Mouse (Mus musculus) liver, embryonic 13.5 days (tissue): ENCODE measurements around the gene Trim44. TPM values are rescaled to one million over a fixed set of nuclear protein-coding genes. Genes with fewer than 3 reads are reported as not detected.

Source experiments
- ATAC-seq: fragments of 200-750 bp; cut with Nextera tagmentation; 2 replicates; pipeline ENCODE4 v1.8.0; 2017; ENCODE audit warnings: low read depth, mild to moderate bottlenecking, moderate number of reproducible peaks, moderate library complexity
- DNase-seq: peaks from one replicate; pipeline ENCODE4 v3.0.0; 2022
- H3K27ac ChIP-seq: fragments of 300-500 bp; sonication (generic); 2 replicates; pipeline ENCODE4 v1.5.1; 2015; ENCODE audit warnings: moderate library complexity, mild to moderate bottlenecking, inconsistent platforms
- H3K27me3 ChIP-seq: fragments of 300-500 bp; sonication (generic); 2 replicates; pipeline ENCODE4 v1.6.1; 2015; ENCODE audit warnings: mild to moderate bottlenecking, inconsistent platforms
- H3K36me3 ChIP-seq: fragments of 300-500 bp; sonication (generic); 2 replicates; pipeline ENCODE4 v1.6.1; 2015; ENCODE audit warnings: mild to moderate bottlenecking, inconsistent platforms
- H3K4me1 ChIP-seq: fragments of 300-500 bp; sonication (generic); replicated peaks from 2 replicates; pipeline ENCODE4 v1.6.1; 2015; ENCODE audit warnings: inconsistent platforms
- H3K4me2 ChIP-seq: fragments of 300-500 bp; sonication (generic); 2 replicates; pipeline ENCODE4 v1.6.1; 2015; ENCODE audit warnings: inconsistent platforms, mild to moderate bottlenecking, moderate library complexity
- H3K4me3 ChIP-seq: fragments of 300-500 bp; sonication (generic); replicated peaks from 2 replicates; pipeline ENCODE4 v1.5.1; 2015; ENCODE audit warnings: mild to moderate bottlenecking, inconsistent platforms
- H3K9ac ChIP-seq: fragments of 300-500 bp; sonication (generic); 2 replicates; pipeline ENCODE4 v1.6.1; 2015; ENCODE audit warnings: mild to moderate bottlenecking, inconsistent platforms
- H3K9me3 ChIP-seq: fragments of 300-500 bp; sonication (generic); replicated peaks from 2 replicates; pipeline ENCODE4 v1.6.1; 2016; ENCODE audit warnings: inconsistent platforms
- WGBS: fragments of 180-500 bp; shearing (Covaris S2); methylation state at CpG from one replicate; pipeline ENCODE4 v1.1.7; 2015; ENCODE audit not compliant: insufficient replicate concordance; 5-methylcytosine and 5-hydroxymethylcytosine counted together
- polyA plus RNA-seq: library from polyadenylated mRNA; unstranded; fragments of >200 nt; fragmentation: Nextera tagmentation; extraction: Ambion mirVana; gene quantifications from 2 replicates; pipeline ENCODE4 v1.2.1, GENCODE M21; 2015

Trim44 gene
- polyA plus RNA-seq, 1 experiment from 2014 or later = 5.9 TPM

DNA sequence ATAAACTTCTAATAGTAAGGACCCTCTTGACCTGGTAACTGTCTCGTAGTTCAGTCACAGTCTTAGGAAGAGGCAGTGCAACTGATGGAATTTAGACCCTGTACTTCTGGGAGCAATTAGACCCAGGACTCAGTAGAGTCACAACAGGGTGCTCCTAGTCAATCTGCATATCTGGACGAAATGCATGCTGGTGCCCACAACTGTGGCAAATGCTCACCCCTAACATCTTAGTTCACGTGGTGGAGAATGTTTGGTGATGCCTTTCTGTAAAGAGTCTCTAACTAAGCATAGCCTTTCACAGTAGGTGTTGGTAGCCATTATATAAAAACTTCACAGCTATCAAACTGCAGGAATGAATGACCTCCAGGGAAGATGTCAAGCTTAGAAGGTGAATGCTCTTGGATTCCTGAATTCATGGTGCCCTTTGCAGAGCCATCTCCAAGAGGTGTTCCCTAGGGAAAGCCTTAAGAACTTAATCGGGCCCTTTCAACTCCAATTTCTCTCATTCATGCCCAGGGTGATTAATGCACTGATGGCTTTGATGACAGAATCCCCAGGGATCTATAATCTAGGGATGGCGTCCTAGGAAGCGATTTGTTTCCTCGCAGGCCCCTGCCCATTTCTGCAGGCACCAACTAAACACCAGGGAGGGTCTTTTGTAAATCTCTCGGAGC lies 29.9 kb upstream of the Trim44 start:
- DNase-seq (no peak), ATAC-seq (no peak)
- Histone ChIP-seq H3K27me3 (no peaks in the 10 kb centered on the region), H3K4me2 (no peak overlapping the region), H3K4me1 (no peaks in the 10 kb centered on the region), H3K9me3 (no peaks in the 10 kb centered on the region), H3K36me3 (no peaks in the 10 kb centered on the region), H3K27ac (no peak overlapping the region), H3K4me3 (no peak overlapping the region), H3K9ac (no peak overlapping the region)
- 46% methylated on average over 8 of the region's 8 CpGs for WGBS

DNA sequence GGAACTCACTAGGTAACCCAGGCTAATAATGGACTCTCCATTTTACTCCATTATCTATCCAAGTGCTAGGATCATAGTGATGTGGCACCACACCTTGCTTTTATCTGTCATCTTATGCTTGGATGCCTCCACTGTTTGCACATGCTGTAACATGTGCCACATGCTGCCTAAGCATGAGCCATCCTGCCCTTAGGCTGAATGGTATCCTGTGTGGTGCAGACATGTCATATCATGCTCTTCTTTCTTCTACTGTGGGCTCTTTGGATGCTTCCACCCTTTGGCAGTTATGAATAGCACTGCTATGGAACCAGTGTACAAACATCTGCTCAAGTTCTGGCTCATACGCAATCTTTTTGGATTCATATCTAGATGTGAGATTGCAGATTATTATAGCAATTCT lies 26.3 kb upstream of the Trim44 start:
- Histone ChIP-seq H3K4me2 (no peak overlapping the region), H3K36me3 (no peaks in the 10 kb centered on the region), H3K4me1 (no peaks in the 10 kb centered on the region), H3K4me3 (no peak overlapping the region), H3K9ac (no peak overlapping the region), H3K27me3 (no peaks in the 10 kb centered on the region), H3K27ac (no peak overlapping the region), H3K9me3 (no peaks in the 10 kb centered on the region)
- DNase-seq (no peak), ATAC-seq (no peak)
- whole genome bisulfite sequencing = 77% methylated on average over 1 of the region's 1 CpGs

- Histone ChIP-seq H3K4me3 (no peak overlapping the region), H3K4me1 (no peaks in the 10 kb centered on the region), H3K9me3 (no peaks in the 10 kb centered on the region), H3K27me3 (no peaks in the 10 kb centered on the region), H3K4me2 (no peak overlapping the region), H3K27ac (no peak overlapping the region), H3K9ac (no peak overlapping the region), H3K36me3 (no peaks in the 10 kb centered on the region)
- DNase-seq (no peak), ATAC-seq (no peak)
- 37% methylated on average over 4 of the region's 4 CpGs for WGBS
Measured at GRCm38 (mm10) chr2:102431084-102431483, 23.5 kb upstream of the Trim44 start.

GRCm38 (mm10) chr2:102427974-102428373 lies 20.3 kb upstream of the Trim44 start:
- DNase-seq (no peak), ATAC-seq (no peak)
- no peak overlapping the region for H3K4me2 ChIP-seq
- no peaks in the 10 kb centered on the region for H3K36me3 ChIP-seq
- 0 out of 2 replicates have a peak, but pooled peaks cover 5% of the 10 kb centered on the region for H3K27me3 ChIP-seq
- no peak overlapping the region for H3K27ac ChIP-seq
- H3K9ac ChIP-seq = no peak overlapping the region
- H3K4me1 ChIP-seq = no peaks in the 10 kb centered on the region
- no peak overlapping the region for H3K4me3 ChIP-seq
- no peaks in the 10 kb centered on the region for H3K9me3 ChIP-seq

DNA sequence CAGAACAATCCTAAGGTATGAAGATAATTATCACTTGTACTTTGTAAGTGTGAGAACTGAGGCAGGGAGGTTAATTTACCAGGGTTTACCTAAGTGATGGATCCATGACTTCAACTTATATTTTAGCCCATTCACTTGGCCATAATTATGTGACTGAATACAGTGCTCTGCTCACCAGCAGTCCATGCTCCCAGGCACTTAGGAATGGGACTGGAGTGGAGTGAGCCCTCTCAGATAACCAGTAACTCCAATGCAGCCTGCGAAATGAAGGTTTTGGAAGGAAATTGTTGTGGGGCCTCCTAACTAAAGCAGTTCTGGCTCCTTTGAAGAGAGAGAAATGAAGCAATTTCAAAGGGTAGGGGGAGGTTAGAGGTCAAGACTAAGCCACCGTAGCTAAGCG lies 18.8 kb upstream of the Trim44 start:
- Histone ChIP-seq H3K36me3 (no peaks in the 10 kb centered on the region), H3K4me2 (no peak overlapping the region), H3K4me3 (no peak overlapping the region), H3K9ac (no peak overlapping the region), H3K9me3 (no peaks in the 10 kb centered on the region), H3K27me3 (0 out of 2 replicates have a peak, but pooled peaks cover 5% of the 10 kb centered on the region), H3K4me1 (no peaks in the 10 kb centered on the region), H3K27ac (no peak overlapping the region)
- ATAC-seq = no peak
- 61% methylated on average over 3 of the region's 3 CpGs for WGBS
- no peak for DNase-seq

GRCm38 (mm10) chr2:102416149-102416743 lies 8.6 kb upstream of the Trim44 start:
- H3K4me1 ChIP-seq = 0 out of 2 replicates have a peak, but pooled peaks cover 4% of the 10 kb centered on the region
- WGBS = 77% methylated on average over 14 of the region's 14 CpGs
- H3K9me3 ChIP-seq = no peaks in the 10 kb centered on the region
- H3K4me2 ChIP-seq = no peak overlapping the region
- ATAC-seq (no peak), DNase-seq (no peak)
- no peak overlapping the region for H3K4me3 ChIP-seq
- no peak overlapping the region for H3K9ac ChIP-seq
- H3K27ac ChIP-seq = no peak overlapping the region
- no peaks in the 10 kb centered on the region for H3K36me3 ChIP-seq
- no peaks in the 10 kb centered on the region for H3K27me3 ChIP-seq

DNA sequence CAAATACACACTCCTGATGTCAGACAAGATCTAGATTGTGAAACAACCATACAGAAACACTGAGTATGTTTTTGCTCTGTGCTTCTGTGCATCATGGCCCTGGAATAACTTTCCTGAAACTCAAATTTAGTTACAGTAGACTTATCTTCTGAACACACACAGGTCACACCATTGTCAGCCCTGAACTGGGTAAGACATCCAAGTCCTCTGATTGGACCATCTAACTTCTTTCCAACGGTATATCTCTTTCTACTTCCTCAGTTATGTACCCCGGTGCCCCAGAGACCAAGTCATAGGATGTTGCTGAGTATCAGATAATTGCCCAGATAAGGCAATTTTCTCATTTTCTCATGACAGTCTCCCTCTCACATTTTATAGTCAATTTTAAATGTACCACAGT lies 5.1 kb upstream of the Trim44 start:
- 17% methylated on average over 2 of the region's 2 CpGs for WGBS
- H3K27ac ChIP-seq = no peak overlapping the region
- no peak overlapping the region for H3K4me3 ChIP-seq
- no peaks in the 10 kb centered on the region for H3K9me3 ChIP-seq
- H3K4me1 ChIP-seq = 0 out of 2 replicates have a peak, but pooled peaks cover 7% of the 10 kb centered on the region
- no peaks in the 10 kb centered on the region for H3K27me3 ChIP-seq
- no peak overlapping the region for H3K4me2 ChIP-seq
- no peaks in the 10 kb centered on the region for H3K36me3 ChIP-seq
- DNase-seq = no peak
- no peak overlapping the region for H3K9ac ChIP-seq
- ATAC-seq = no peak

GRCm38 (mm10) chr2:102410615-102411014 lies 3.0 kb upstream of the Trim44 start:
- H3K36me3 ChIP-seq = no peaks in the 10 kb centered on the region
- 61% methylated on average over 4 of the region's 4 CpGs for WGBS
- no peak overlapping the region for H3K4me3 ChIP-seq
- DNase-seq = no peak
- 0 out of 2 replicates have a peak, but pooled peaks cover 7% of the 10 kb centered on the region for H3K4me1 ChIP-seq
- H3K27ac ChIP-seq = no peak overlapping the region
- no peaks in the 10 kb centered on the region for H3K9me3 ChIP-seq
- no peak overlapping the region for H3K9ac ChIP-seq
- no peak overlapping the region for H3K4me2 ChIP-seq
- H3K27me3 ChIP-seq = no peaks in the 10 kb centered on the region
- no peak for ATAC-seq

GRCm38 (mm10) chr2:102409741-102410140 lies 2.1 kb upstream of the Trim44 start:
- H3K36me3 ChIP-seq = no peaks in the 10 kb centered on the region
- DNase-seq = no peak
- no peak for ATAC-seq
- H3K27ac ChIP-seq = no peak overlapping the region
- H3K9me3 ChIP-seq = no peaks in the 10 kb centered on the region
- no peak overlapping the region for H3K4me3 ChIP-seq
- H3K4me2 ChIP-seq = no peak overlapping the region
- WGBS = 74% methylated on average over 3 of the region's 3 CpGs
- H3K4me1 ChIP-seq = 0 out of 2 replicates have a peak, but pooled peaks cover 7% of the 10 kb centered on the region
- H3K27me3 ChIP-seq = no peaks in the 10 kb centered on the region
- no peak overlapping the region for H3K9ac ChIP-seq

GRCm38 (mm10) chr2:102406324-102407304 lies 1.0 kb downstream of the Trim44 start:
- Histone ChIP-seq H3K9me3 (no peaks in the 10 kb centered on the region), H3K4me3 (no peak overlapping the region), H3K9ac (no peak overlapping the region), H3K36me3 (no peaks in the 10 kb centered on the region), H3K27me3 (no peaks in the 10 kb centered on the region), H3K4me2 (no peak overlapping the region), H3K27ac (no peak overlapping the region), H3K4me1 (0 out of 2 replicates have a peak, but pooled peaks cover 3% of the 10 kb centered on the region)
- DNase-seq (no peak), ATAC-seq (no peak)
- 60% methylated on average over 4 of the region's 4 CpGs for whole genome bisulfite sequencing

DNA sequence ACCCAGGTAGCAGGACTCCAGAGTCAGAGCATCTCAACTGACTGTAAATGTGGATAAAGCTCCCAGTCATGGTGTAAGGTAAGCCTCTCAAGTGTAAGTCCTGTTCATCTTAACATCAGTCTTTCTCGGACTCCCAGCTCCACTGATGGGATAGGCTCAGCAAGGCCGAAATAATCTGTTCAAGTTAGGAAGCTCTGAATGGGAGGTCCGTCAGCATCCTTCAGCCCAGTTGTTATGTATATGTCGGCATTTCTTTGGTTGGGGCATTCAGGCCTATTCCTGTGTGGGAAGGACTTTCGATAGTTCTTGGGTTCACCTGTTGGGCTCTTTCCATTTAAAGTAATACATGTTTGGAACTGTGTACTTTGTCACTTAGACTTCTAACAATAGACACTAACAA lies 3.6 kb downstream of the Trim44 start:
- 78% methylated on average over 5 of the region's 5 CpGs for WGBS
- DNase-seq = no peak
- peaks cover 24% of the 10 kb centered on the region for H3K4me1 ChIP-seq
- ATAC-seq = no peak
- H3K9ac ChIP-seq = no peak overlapping the region
- no peak overlapping the region for H3K4me3 ChIP-seq
- no peak overlapping the region for H3K4me2 ChIP-seq
- H3K36me3 ChIP-seq = no peaks in the 10 kb centered on the region
- H3K9me3 ChIP-seq = no peaks in the 10 kb centered on the region
- no peaks in the 10 kb centered on the region for H3K27me3 ChIP-seq
- H3K27ac ChIP-seq = no peak overlapping the region
